Mouse (Mus musculus) gastrocnemius, postnatal 4 days (tissue): ENCODE results near the gene Dip2b. TPM values are rescaled to one million over a fixed set of nuclear protein-coding genes. Genes with fewer than 3 reads are reported as not detected.

Source experiments
- DNase-seq, 2 experiments: peaks; one replicate each; pipeline ENCODE4 v3.0.0; 2021 to 2022; ENCODE audit warnings: low spot score in 2 of 2, mixed read lengths in 2 of 2
- total RNA-seq, 2 experiments: library from RNA; stranded (reverse); gene quantifications; 2 replicates each; pipeline ENCODE4 v1.2.3; 2021

Dip2b gene
- total RNA-seq, 2 experiments from 2014 or later = 25.6 to 25.9 TPM

DNA sequence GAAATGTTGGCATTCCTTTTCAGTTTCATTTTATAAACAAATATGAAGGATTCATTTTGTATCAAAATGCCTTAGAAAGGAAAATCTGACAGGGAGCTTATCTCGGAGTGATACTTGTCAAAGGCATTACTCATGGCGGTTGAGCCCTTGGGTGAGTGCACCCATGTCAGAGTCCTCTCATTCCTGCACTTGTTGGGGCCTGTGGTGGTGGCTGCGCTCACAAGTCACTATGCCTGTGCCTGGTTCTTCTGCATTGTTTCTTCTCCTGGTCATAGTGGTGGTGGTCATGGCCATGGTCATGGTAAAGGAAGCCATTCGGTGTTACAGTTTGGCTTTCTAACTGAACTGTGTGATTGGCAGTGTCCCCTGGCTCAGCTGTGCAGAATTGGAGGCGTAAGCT, 44.3 kb downstream of the Dip2b start:
- DNase-seq = no peak

DNA sequence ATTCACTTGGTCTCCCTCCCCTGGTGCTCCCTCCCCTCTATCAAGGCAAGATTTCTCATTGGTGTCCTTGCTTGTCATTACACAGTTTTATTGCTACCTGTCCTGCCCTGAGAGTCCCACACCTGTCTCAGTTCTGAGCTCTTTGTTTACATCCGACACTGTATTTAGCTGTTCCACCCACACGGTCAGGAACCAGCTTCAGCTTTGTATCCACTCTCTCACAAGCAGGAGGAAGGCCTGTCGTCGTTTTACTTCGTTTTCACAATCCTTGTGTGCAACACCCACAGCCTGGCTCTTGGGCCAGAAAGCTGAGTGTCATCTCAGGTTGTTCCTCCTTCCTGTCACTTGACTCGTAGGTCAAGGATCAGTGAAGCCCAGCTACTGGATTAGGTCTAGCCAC, 45.4 kb downstream of the Dip2b start:
- DNase-seq = no peak

DNA sequence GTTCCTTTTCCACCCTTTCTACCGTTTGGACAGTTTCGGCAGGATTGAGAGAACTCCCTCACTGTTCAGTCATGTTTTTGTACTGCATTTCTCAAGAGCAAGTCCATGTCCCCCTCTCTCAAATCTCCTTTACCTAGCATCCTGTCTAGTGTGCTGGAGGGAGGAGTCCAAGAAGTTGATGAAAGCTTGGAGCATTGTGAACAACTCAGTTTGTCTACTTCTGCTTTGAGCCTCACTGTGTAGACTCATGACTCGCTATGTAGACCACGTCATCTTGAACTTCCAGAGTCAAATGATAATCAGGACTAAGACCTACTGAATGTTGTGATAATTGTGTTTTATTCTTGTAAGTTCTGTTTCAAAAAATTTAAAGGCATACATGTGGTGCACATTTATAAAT, 46.4 kb downstream of the Dip2b start:
- DNase-seq = no peak

DNA sequence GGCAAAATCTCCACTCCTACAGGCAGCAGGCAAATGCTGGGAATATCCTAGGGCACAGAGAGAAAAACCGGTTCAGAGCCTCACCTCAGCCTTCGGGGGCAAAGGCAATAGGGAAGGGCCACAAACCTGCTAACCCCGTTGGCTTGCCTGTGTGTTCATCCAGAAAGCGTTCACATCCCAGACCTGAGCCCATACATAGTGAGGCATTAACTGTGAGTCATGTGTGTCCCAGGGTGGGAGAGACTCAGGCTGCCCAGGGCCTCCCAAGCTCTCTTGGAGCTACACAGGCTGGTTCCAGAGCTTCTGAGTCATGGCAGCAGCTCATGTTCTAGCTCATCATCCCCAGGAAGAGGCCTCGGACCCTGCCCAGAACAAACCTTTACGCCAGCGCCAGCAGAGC, 49.6 kb downstream of the Dip2b start:
- no peak for DNase-seq

DNA sequence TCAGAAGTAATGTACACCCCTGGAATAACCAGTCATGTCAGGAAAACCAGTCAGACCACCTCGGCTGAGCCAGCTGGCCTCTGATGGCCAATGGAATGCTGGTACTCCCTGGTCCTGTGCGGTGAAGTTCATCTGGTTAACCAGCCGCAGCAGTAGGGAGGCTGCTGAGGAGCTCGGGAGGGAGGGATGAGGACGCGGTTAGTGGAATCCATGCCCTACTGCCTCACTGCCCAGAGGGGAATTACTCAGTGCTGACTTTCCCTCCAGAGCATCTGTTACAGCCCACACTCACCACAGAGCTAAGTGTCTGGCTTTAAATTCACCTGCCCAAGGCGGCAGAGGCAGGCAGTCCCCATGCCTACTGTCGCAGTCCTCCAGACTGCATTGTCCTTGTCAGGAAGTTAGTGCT, 51.2 kb downstream of the Dip2b start:
- DNase-seq = no peak

DNA sequence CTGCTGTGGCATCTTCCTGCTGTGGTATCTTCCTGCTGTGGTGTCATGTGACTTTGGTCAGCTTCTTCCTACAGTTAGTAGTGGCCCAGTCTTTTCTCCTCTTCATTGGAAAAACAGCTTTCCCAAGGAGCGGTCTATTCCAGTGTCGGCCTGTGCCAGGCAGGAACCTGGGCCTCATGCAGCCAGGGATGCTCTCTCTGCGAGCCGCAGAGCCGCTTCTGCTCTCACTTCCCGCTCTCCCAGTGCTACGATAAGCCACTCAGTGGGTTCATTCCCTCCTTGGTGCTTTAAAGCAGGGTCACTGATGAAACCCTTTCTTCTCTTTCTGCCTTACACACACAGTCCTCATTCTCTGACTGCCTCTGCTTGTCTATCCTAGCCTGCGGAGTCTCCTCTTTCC, 53.4 kb downstream of the Dip2b start:
- no peak for DNase-seq

DNA sequence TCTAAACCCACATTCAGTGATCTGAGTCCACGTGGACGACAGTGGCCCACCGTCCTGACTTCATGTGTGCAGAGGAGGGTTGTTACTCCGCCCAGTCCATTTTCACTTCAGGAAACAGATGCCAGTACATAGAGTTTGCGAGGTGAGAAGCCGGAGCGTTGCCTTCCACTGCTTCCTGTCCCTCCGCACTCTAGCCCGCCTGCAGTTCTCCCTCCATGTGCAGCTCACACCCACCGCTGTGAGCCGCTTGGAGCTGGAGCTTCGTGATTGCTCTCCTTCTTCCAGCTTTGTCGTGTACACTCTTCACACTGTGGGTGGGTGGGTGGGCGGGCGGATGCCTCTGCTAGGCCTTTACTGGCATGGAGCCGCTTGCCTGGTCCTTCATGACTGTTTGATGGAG, 53.8 kb downstream of the Dip2b start:
- DNase-seq = no peak

DNA sequence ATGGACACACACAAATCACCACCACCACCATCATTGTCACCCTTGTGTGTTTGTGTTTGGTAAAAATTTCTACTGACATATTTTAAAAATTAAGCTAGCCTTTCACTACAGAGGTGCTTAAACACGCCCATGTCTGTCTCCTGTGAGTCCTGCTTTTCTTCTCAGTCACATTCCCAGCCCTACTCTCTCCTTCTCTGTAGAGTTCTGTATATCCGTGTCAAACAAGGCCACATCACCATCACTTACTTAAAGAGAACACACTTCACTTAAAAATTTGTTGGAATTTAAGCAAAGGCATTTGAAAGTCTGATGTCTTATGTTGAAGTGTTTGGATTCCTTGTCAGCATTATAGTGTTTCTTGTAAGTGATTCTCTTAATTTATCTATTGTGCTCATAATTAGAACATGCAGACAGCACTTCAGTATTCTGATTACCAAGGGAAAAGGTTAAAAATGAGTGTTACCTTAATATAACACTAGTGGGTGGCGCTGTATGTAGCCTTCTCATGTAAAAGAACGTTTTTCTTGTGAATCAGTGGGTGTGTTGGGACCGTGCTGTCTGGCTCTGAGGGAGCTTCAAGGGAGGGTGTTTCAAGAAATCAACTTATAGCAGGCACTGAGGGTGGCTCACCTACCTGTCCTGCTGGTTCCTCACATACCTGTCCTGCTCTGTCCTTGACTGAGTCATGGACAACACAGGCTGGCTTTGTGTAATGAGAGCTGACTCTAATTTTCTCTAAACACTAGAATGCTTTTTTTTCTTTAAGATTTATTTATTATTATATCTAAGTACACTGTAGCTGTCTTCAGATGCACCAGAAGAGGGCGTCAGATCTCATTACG, 58.3 kb downstream of the Dip2b start:
- no peak for DNase-seq

DNA sequence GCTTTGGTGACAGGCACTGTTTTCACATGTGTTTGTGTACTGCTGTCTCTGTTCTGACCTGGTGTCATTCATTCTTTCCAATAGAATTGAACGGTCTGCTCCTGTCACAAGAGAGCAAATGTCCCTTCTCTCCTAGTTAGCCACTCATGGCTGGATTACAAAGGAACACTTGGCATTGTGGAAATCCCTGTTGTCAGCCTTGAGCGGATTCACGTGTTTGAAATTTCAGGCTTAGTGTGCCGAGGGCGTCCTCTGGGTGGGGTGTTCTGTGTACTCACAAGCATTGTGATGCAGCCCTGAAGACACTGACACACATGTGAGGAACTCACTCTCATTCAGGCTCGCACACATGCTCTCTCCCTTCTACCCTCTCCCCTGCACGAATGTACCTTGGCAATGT, 61.9 kb downstream of the Dip2b start:
- no peak for DNase-seq

DNA sequence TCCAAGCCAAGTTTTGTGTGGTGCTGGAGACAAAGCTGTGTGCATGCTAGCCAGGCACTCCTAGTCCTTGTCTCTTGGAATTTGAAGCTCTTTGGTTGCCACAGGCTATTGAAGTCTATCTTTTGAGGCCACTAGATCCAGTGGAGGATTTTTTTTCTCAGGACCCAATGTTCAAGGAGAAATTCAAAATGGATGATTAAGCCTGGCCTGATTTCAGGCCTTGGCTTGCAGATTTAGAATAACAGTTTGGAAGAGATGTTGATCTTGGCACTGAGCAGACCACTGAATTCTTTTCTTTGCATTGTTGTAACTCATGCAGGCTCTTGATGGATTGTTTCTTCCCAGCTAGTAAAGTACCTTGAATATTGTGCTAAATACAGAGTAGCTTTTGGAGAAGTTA, 62.7 kb downstream of the Dip2b start:
- DNase-seq = no peak

DNA sequence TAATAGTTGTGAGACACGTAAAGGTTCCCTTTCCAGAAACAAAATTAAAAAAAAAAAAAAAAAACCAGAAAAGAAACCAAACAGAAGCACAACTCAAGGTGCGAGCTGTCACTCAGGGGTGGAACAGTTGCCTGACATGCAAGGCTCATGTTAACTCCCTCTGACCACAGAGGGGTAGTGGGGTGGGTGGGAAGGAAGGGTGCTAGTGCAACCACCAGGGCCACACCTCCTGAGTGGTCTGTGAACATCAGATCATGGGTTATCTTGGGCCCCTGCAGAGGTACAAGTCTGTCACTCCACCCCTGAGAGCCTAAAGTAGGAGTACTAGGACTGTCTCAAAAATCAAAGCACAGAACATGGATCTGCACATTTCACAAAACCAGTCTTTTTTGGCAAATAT, 65.7 kb downstream of the Dip2b start:
- DNase-seq = no peak

DNA sequence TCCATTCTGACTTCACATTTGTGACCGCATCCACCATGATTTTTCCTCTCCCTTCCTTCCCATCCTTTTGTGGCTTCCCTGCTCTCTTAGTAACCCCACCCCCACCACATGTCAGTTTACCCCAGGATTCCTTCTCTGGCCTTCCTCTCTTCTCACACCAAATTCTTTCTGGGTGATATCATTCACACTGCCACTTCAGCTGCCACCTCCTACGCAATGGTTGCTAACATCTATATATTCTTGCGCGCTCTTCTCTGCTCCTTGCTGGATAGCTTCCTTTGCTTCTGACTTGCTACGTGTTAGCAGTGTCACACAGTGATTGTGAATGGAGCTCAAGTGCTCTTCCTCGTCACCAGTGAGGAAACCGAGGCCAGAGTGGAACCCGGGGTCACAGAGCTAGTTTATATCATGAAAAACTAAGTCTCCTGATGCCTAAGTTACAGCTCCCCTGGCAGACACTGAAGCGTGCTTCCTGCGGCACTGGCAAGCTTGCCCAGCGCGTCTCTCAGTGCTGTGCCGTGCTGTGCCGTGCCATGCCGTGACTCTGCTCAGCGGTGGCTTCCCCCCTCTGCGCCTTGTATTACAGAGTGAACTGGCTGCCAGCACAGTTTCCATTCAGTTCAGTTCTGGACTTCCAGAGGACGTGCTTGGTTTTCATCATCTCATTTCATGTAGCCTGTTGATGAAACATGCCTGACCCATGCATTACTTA, 69.8 kb downstream of the Dip2b start:
- DNase-seq = no peak

DNA sequence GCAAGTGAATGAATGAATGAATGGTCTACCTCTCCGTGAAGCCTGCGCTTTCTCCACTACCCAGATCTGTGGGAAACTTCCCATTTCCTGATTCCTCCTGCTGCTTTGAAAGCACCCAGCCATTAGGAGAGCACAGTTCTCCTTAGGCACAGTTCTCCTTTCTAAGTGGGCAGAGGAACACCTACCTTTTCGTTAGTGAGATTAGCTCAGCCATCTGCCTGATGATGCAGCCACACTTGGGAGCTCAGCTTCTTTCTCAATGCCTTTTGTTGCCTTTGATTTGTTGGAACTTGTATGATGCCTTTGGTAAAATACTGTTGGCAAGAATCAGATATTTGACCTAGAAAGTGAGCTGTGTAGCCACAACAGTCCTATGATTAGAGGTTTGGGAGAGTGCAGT, 71.5 kb downstream of the Dip2b start:
- no peak for DNase-seq

DNA sequence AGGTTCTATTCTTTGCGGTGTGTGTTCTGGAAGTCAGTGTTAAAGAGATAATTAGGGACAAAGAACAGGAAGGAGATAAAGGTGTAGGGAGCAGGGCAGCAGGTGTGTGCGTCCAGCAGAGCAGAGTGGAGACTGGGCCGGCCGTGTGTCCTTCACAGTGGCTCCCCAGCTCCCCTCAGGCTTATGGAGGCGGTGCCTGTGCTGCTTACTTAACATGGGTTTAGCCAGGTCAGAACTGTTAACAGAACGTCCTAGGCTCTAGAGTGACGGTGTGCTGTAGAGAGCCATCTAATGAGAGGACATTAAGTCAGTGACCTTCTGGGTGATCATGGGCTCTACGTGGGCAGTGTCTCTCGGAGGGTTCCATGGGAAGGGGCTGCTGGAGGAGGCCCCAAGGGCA, 73.4 kb downstream of the Dip2b start:
- DNase-seq = no peak

DNA sequence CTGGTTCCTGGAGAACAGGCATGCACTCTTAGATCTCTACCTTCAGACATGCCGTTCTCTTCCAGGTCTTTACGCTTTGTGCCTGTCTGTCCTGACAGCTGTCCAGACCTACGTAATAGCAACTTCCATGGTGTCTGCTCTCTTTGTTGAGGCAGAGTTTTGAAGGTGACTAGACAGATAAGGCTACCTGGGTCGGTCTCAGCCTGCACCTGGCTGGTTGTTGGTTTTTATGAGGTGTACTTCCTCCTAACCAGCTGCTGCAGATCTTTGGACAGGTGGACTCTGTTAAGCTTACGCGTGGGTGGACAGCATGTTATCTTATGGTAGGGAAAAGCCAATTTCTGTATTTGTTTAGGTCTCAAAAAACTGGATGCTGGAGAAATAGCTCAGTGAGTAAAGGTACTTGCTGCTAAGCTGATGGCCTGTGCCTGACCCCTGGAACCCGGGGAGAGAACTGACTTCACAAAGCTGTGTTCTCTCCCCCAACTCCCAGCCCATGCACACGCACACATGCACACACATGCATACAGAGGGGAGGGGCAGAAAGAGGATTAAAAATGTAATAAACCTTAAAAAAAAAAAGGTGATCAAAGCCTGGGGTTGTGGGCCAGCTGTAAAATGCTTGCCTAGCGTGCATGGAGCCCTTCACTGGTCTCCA, 74.0 kb downstream of the Dip2b start:
- no peak for DNase-seq

DNA sequence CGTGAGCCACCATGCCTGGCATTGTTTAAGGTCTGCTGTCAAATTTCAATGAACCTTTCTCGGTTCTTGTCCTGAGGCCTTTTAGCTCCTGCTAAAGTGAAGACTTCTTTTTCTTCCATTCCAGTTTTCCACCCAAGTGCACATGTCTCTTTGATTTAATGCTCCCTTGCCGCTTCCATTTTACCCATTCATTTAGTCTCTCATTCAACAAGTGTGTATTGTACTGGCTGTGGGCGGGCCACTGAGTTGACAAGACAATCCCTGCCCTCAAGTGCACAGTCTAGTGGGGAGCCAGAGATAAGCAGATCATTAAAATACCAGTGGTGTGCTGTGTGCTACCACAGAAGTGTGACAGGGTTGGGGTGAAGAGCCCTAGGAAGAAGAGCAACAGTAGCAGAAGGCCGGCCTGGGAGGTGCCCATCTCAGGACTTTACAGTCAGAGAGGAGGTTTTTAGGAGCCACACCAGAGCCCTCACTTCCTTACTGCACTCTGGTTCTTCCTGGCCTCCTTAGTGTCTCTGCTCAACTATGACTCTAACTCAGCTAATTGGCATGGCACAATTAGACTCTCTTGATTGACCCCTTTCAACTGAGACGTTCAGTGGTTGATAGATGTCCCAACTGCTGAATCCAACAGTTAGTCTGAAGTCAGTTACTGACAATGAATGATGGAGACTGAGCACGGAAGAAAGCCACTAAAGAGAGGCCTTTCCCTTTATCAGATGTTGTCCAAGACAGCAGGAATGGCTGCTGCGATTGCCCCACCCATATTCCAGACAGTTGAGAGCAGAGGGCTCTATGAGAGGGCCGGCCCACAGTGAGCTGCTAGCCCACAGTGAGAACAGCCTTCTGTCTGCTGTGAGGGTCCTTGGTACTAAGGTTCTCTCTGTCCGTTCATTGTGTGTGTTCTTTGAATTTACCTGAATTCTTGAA, 75.1 kb downstream of the Dip2b start:
- DNase-seq = no peak

DNA sequence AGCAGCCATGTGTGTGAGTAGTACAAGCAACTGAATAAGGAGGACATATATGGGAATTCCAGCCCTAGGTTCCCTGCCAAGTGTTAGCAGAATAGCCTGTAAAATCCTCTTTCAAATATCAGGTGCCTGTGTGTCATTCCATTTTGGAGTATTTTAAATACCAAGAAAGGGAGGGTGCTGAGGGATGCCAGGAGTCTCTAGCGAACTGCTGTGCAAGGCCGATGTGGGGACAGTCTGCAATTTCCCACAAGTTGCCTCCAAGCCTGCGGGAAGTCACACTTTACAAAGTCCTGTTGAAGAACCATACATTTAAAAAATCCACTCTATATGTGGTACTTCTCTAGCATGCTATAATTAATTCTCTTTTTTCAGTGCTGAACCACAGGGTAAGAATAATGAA, 77.0 kb downstream of the Dip2b start:
- DNase-seq = no peak

DNA sequence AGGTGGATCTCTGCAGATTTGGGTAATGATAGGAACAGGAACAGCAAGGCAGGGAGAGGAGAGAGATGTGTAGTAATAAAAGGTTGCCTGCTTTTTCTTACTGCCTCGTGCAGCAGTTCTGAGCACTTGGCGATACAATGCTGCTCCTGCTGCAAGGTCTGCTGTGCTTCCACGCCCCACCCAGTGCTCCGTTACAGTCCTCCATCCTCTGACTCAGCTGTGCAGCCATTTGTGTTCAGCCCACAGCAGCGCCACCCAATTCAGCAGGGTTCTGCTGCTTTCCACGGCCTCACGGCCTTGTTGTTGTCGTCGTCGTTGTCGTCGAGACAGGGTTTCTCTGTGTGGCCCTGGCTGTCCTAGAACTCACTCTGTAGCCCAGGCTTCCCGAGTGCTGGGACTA, 77.9 kb downstream of the Dip2b start:
- no peak for DNase-seq

DNA sequence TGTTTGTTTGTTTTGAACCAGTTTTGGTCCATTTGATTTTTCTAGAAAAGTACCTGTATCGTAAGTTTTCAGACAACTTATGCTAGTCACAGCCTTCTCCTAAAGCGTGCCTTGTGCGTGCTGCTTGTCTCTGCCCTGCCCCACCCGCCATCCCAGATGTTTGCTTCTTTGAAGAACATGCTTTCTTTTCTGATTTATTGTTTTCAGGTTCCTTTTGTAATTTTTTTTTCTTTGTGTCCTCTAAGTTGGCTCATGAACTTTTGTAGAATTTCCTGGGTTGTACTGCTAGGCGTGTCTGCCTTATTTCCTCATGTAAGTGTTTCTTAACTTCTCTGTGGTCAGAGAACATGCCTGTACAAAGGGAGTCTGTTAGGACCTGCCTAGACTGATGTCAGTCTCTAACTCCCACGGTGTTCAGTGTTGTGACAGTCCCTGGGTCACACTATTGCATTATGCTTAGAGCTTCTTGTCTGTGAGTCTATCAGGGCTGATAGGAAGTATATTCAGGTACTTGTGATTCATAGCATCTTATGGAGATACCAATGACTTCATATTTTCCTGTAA, 80.8 kb downstream of the Dip2b start:
- no peak for DNase-seq

DNA sequence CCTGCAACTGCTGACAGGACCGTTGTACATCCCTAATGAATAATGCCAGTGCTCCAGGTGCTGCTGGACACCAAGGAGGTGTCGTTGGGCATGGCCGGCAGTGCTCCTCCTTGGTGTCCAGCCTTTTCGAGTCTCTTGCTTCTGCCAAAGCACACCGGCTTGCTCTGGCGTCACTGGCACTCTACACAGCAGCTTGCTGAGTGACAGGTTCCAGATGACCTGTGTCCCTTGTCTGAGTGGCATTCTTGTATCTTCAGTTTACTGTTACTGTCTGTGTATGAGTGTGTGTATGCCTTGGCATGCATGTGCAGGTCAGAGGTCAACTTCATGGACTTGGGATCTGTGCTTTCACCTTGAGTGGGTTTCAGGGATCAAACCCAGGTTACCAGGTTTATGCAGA, 83.0 kb downstream of the Dip2b start:
- DNase-seq = no peak

DNA sequence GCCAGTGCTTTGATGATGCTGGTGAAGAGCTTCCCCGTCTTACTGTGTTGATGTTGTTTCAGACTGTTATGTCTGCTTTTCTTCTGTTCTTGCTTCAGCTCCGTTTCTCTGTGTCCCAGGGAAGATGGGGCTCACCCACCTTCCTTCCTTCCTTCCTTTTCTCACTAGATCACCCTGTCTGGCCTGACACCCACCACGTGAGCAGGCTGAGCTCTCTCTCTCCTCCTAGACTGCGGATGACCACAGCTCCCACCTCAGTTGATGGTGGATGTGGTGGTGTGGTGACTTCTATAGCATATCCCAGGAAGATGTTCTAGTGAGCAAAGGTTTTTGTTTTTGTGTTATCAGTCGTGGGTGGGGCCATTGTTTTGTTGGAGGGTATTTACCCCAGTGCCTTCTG, 85.4 kb downstream of the Dip2b start:
- DNase-seq = no peak
